Mouse (Mus musculus) cerebellum, adult (tissue): ENCODE measurements around the gene Aldh3b3.
"Not testable (repeated sequence)": the region's sequence is repeated elsewhere in the genome, so short reads cannot be mapped to it uniquely, and the experiment has no call there.

Experiments used
- ATAC-seq: cut with Nextera tagmentation; 2 replicates; pipeline ENCODE4 v1.9.2; 2017; ENCODE audit warnings: mild to moderate bottlenecking, moderate library complexity, mixed read lengths; ENCODE audit not compliant: insufficient number of reproducible peaks, low FRiP score, low TSS enrichment

The Aldh3b3 gene

GRCm38 (mm10) chr19:3966330-3967075 is 8.1 kb downstream of the Aldh3b3 start:
- ATAC-seq = no peak

DNA sequence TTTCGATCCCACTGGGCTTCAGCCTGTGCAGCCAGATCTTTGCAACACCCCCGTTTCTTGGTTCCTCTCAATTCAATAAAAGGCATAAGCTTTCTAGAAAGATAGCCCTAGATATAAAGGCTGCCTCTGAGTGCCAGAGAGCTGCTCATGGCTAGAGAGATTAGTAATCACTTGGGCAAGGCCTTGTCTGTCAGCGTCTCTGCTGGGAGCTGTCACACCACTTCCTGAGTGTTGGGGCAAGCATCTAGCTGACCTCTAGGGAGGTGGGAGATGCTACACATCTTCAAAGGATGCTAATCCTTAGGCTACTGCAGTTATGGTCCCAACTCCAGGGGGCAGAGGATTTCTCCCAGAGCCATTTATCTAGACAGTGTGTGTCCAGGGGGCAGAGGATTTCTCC is 8.8 kb downstream of the Aldh3b3 start:
- ATAC-seq = no peak

GRCm38 (mm10) chr19:3972229-3972628 is 13.8 kb downstream of the Aldh3b3 start, which contains the start of gene Aldh3b2:
TSS of gene Aldh3b2 (plus strand) at chr19:3972328.
- ATAC-seq = no peak

DNA sequence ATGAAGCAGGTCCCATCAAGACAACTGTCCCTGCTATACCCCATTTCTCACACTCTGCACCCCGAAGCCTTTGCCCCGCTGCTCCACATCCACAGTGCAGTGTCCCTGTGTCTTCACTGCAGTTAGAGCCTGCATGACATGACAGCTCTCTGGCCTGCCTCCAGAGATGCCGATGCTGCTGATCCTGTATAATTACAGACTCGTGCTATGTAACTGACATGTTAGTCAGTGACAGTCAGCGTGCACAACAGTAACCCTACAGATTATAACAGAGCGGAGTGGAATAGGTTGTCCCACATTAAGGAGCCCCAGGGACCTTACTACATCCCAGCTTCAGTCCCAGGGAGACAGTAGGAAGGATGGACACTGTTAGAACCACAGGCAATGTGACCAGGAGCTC is 16.2 kb downstream of the Aldh3b3 start:
- ATAC-seq = not testable (repeated sequence)

GRCm38 (mm10) chr19:3975866-3976265 is 17.4 kb downstream of the Aldh3b3 start:
- no peak for ATAC-seq

- ATAC-seq = peak; percentile 56; the same call in 1 of the 2 replicates
Measured at GRCm38 (mm10) chr19:3980309-3980708, 21.9 kb downstream of the Aldh3b3 start.

GRCm38 (mm10) chr19:3980917-3981316 is 22.5 kb downstream of the Aldh3b3 start:
- ATAC-seq = no peak

DNA sequence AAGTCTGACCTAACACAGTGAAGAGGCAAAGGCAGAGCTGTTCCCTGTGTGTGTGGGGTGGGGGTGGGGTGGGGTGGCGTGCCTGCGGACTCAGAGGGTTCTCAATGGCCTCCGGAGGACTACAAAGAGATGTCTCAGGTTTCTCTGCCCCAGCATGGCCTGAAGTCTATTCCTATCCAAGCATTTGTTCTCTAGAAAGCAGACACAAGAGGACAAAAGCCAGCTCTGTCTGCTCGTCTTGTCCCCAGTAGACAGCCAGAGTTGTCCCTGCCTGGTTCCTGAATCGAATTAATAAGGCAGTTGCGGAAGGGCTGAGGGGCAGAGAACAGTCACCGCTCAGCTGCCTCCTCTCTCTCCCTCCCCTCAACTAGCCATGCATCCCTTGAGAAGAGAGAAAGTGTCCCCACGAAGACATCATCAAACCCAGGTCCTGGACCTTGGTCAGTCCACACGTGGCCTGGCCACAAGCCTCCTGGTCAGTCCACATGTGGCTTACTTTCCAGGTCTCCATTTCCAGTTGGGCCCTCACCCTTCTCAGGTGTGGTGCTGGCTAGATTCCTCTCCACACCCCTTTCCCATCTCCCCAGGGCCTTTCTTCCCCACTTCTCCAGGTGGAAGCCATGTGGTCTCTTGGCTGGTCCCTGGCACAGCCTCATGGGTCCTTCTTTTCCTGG is 25.2 kb downstream of the Aldh3b3 start:
- ATAC-seq = no peak

- no peak for ATAC-seq
Measured at GRCm38 (mm10) chr19:3985261-3985681, 26.8 kb downstream of the Aldh3b3 start.

DNA sequence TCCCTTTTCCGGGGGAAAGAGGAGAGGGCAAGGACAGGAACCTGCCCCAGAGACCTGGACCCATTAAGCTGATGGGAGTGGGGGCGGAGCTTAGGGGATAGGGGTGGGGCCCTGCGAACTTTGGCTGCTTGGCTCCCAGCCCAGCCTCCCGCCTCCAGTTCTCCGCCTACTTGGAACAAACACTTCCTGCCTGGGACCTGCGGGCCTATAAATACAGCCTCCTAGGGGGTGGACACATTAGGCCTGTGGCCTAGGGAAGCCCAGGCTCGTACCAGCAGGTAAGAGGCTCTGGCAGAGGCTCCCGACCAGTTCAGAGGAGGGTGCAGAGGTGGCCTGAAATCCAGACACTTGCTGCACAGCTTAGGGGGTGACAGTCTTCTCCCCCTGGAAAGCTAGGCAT is 27.9 kb downstream of the Aldh3b3 start, which contains the start of gene Acy3:
Acy3 (plus strand) TSS at position 237 of the 400 bp plus-strand sequence.
- ATAC-seq = no peak

DNA sequence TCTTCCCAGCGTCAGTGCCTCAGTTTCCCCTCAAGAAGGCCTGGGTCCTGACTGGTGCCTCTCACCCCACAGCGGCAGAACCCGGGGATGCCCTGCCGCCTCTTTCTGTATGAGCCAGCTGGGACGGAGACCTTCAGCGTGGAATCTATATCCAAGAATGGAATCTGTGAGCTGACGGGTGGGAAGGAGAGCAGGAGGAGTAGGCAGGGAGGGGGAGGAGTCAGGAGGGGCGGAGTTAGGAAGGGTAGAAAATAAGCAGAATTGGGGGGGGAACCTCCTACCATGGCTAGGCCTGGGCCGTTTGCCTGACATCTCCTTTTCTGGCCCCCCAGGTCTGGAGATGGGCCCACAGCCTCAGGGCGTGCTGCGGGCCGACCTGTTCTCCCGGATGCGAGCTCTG is 29.6 kb downstream of the Aldh3b3 start:
- no peak for ATAC-seq

DNA sequence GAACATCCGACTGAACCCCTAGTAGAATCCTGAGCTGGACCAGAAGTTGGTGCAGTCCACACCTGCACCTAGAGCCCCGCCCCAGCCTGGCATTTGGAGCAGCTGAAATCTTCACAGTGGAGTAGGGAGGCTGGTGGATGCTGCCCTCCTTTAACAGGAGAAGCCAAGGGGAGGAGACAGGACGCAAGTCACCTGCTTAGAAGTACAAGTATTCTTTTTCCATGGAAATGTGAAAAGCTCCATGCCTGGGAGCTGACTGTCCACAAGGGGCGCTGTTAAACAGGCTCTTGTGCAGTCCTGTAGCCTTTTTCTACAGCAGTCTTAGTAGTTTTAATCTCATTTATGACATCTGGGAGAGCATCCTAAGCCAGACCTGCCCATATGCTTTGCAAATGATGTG is 30.3 kb downstream of the Aldh3b3 start:
- ATAC-seq = no peak

DNA sequence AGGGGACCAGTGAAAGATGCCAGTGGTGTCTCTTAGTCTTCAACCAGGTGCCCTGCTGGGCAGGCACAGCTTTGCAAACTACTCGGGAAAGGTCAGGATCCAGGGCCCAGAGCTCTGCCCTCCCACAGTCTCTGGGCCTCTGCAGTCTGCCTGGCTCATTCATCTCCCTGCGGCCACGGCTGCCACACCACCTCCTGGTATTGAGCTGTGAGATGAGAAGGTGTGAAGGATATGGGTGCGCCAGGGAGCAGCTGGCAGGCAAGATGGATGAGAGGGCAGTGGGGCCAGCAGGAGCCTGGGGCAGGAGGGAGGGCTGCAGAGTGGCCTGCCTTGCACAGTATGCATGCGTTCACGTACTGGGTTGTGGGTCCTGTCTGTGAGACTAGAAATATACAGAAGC is 32.4 kb downstream of the Aldh3b3 start:
- ATAC-seq = no peak

GRCm38 (mm10) chr19:3991562-3991961 is 33.1 kb downstream of the Aldh3b3 start:
- no peak for ATAC-seq

DNA sequence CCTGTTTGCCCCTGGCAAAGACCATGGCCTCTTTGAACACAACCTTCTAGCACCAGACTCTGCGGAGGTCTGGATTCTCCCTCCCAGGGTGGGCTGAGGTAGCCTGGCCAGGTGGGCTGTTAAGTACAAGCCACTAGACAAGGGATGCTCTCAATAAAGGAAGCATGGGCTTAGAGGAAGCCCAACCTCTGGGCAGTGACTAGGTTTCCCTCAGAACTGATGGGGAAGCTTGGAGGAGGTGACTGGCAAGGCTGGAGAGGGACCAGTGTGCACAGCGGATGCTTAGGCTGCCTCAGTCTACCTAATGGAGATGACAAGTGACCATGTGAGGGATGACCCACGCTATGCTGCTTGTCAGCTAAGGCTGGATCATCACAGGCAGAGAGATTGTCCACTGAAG is 33.5 kb downstream of the Aldh3b3 start:
- no peak for ATAC-seq

- no peak for ATAC-seq
Measured at GRCm38 (mm10) chr19:3992416-3992815, 34.0 kb downstream of the Aldh3b3 start, which contains the start of gene Tbx10. TSS of gene Tbx10 (plus strand) at chr19:3992752.

- ATAC-seq = no peak
Measured at GRCm38 (mm10) chr19:3994932-3995331, 36.5 kb downstream of the Aldh3b3 start.

DNA sequence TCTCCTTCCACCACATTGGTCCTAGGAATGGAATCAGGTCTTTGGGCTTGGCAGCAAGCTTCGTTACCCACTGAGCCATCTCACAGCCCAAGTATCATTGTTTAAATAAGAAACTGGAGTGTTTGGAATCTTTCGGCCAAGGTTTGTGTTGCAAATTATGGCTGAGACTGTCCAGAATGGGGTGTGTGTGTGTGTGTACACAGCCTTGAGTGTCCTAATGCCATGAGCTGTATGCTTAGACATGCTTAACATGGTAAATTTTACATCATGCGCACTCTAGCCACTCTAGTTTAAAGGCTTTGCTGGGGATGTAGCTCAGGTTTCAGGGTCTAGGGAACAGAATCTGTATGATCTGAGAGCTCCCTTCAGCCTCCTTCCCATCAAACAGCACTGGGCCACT is 37.1 kb downstream of the Aldh3b3 start:
- no peak for ATAC-seq

DNA sequence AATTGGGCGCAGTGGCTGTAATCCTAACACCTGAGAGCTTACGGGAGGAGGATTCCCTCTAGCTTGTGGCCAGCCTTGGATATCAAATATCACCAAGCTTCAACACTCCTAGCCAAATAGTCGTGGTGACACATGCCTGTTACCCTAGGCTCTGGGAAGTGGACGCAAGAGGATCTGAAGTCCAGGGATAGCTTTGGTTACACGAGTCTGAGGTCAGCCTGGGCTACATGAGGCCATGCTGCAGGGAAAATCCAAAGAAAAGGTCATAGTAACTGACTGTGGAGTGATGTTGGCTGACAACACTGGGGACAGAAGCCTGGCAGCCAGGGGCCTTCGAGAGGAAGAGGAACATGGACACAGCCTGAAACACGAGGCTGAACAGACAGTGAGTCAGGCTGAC is 37.7 kb downstream of the Aldh3b3 start:
- ATAC-seq = no peak

DNA sequence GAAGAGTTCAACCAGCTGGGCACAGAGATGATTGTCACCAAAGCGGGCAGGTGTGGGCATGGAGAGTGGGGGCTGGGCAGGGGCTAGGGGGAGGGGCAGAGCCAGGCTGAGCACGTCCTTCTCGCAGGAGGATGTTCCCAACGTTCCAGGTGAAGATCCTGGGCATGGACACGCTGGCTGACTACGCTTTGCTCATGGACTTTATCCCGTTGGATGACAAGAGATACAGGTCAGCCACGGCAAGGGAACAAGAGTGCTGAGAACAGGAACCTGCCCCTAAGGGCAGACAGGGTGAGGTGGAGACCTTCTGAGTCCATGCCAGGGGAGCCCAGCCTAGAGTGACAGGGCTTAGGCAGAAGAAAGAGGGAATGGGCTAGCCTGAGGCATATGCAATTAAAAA is 38.3 kb downstream of the Aldh3b3 start:
- no peak for ATAC-seq

DNA sequence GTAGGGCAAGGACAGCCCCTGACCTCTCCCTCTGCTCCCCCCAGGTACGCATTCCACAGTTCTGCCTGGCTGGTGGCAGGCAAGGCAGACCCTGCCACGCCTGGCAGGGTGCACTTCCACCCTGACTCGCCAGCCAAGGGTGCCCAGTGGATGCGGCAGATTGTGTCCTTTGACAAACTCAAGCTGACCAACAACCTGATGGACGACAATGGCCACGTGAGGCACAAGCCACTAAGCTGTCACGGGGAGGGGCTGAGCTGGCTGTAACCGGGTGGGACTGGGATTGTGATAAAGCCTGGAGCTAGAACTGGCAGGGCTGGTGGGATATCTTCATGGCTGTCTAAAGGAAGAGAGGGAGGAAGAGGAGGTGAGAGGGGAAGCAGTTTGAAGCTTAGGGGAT is 38.8 kb downstream of the Aldh3b3 start:
- no peak for ATAC-seq

DNA sequence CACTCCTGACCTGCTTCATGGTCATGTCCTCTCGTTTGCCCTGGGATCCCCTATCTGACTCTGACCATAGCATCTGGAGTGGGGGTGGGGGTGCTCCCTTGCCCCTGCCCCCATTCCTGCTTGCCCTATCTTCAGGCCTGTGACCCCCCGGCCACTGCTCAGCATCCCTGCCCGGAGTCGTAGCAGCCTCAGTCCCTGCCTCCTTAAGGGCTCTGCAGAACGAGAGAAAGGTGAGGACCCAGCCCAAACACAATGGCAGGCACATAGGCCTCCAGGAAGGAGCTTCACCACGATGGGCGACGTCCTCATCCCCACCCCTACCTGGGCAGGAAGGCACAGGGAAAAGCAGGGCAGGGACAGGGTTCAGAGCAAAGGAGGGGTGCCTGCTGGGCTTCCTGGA is 39.9 kb downstream of the Aldh3b3 start:
- ATAC-seq = no peak
